Mouse (Mus musculus) kidney, embryonic 16.5 days (tissue): ENCODE measurements around the gene Tcea2. TPM values are rescaled to one million over a fixed set of nuclear protein-coding genes. Genes with fewer than 3 reads are reported as not detected.

Experiments used
- ATAC-seq: fragments of 200-750 bp; cut with Nextera tagmentation; 2 replicates; pipeline ENCODE4 v1.8.0; 2017; ENCODE audit warnings: moderate TSS enrichment; ENCODE audit not compliant: low FRiP score, low TSS enrichment
- H3K27ac ChIP-seq: fragments of 300-500 bp; sonication (generic); 2 replicates; pipeline ENCODE4 v1.5.1; 2014; ENCODE audit warnings: low read length
- H3K27me3 ChIP-seq: fragments of 300-500 bp; sonication (generic); 2 replicates; pipeline ENCODE4 v1.6.1; 2014; ENCODE audit warnings: low read length, control low read depth, mixed read lengths; ENCODE audit not compliant: insufficient read depth
- H3K36me3 ChIP-seq: fragments of 300-500 bp; sonication (generic); 2 replicates; pipeline ENCODE4 v1.6.1; 2014; ENCODE audit warnings: low read length, control low read depth, mixed read lengths; ENCODE audit not compliant: insufficient read depth
- H3K4me1 ChIP-seq: fragments of 300-500 bp; sonication (generic); 2 replicates; pipeline ENCODE4 v1.6.1; 2014; ENCODE audit warnings: low read length, control low read depth, mixed read lengths; ENCODE audit not compliant: insufficient read depth
- H3K4me2 ChIP-seq: fragments of 300-500 bp; sonication (generic); replicated peaks from 2 replicates; pipeline ENCODE4 v1.6.1; 2014; ENCODE audit warnings: low read depth, low read length
- H3K4me3 ChIP-seq: fragments of 300-500 bp; sonication (generic); 2 replicates; pipeline ENCODE4 v1.5.1; 2014; ENCODE audit warnings: mild to moderate bottlenecking, low read length
- H3K9ac ChIP-seq: fragments of 300-500 bp; sonication (generic); replicated peaks from 2 replicates; pipeline ENCODE4 v1.6.1; 2014; ENCODE audit warnings: low read length
- H3K9me3 ChIP-seq: fragments of 300-500 bp; sonication (generic); 2 replicates; pipeline ENCODE4 v1.6.1; 2016; ENCODE audit warnings: low read length, control low read depth
- WGBS: fragments of 180-500 bp; shearing (Covaris S2); extraction: QIAGEN DNeasy Blood & Tissue Kit; methylation state at CpG from one replicate; pipeline ENCODE4 v1.1.7; 2014; 5-methylcytosine and 5-hydroxymethylcytosine counted together
- polyA plus RNA-seq: library from polyadenylated mRNA; unstranded; fragments of >200 nt; fragmentation: Nextera tagmentation; extraction: Ambion mirVana; gene quantifications from 2 replicates; pipeline ENCODE4 v1.2.1, GENCODE M21; 2015

Gene Tcea2
- polyA plus RNA-seq, 1 experiment from 2014 or later, result 29.3 TPM

DNA sequence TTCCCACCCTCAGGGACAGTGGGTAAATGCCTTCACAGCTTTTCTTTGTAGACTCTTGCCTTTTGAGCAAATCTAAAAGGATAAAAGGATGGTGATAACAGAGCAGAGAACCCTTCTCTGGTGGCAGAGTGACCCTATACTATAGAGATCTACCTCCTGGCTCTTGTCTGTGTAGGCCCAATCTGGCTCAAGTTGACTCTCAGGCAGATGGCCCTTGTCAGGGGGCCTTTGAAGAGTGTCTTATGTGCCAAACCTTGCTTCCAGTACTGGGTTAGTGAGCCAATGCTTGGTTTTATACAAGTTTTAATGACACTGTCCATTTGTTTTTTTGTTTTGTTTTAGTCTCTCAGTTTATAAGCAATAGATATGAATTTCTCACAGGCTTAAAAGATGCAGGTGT is 41.1 kb downstream of the Tcea2 start:
- H3K36me3 ChIP-seq, result no peaks in the 10 kb centered on the region
- no peak overlapping the region for H3K27ac ChIP-seq
- no peak for ATAC-seq
- no peaks in the 10 kb centered on the region for H3K9me3 ChIP-seq
- H3K9ac ChIP-seq, result no peak overlapping the region
- H3K4me3 ChIP-seq, result no peak overlapping the region
- H3K27me3 ChIP-seq, result no peaks in the 10 kb centered on the region
- no peaks in the 10 kb centered on the region for H3K4me1 ChIP-seq
- H3K4me2 ChIP-seq, result no peak overlapping the region

- no peaks in the 10 kb centered on the region for H3K36me3 ChIP-seq
- no peak overlapping the region for H3K27ac ChIP-seq
- WGBS, result 14% methylated on average over 3 of the region's 3 CpGs
- H3K9me3 ChIP-seq, result no peaks in the 10 kb centered on the region
- no peak for ATAC-seq
- no peaks in the 10 kb centered on the region for H3K4me1 ChIP-seq
- no peaks in the 10 kb centered on the region for H3K27me3 ChIP-seq
- H3K9ac ChIP-seq, result no peak overlapping the region
- H3K4me3 ChIP-seq, result no peak overlapping the region
- H3K4me2 ChIP-seq, result no peak overlapping the region
Observed at GRCm38 (mm10) chr2:181722213-181722612, 42.1 kb downstream of the Tcea2 start.

DNA sequence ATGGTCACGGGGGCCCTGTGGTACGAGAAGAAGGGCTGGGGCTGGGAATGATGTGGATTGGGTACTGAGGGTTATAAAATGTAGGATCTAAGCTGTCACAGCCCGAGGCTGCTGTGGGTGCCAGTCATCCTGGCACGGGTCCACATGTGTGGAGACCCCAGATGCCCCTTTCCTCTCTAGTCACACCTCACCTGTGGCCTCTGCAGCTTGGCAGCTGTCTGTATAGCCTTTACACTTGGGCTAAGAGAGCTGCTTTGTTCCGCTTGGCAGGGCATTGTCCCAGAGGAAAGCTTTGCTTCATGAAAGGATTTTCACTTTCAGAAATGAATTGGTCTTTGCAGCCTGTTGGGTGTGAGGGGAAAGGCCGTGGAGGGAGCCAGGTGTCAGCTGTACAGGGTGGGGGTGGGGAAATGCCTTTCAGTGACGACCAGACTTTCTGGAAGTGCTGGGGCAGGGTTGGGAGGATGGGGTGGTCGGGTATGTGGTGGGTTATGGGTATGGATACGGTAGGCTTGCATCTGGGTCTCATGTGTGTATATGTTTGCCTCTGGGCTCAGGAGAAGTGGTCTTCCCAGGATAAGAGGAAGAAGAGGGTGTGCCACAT is 47.7 kb downstream of the Tcea2 start:
- no peaks in the 10 kb centered on the region for H3K36me3 ChIP-seq
- no peak overlapping the region for H3K4me3 ChIP-seq
- H3K9me3 ChIP-seq, result no peaks in the 10 kb centered on the region
- H3K4me1 ChIP-seq, result no peaks in the 10 kb centered on the region
- H3K9ac ChIP-seq, result no peak overlapping the region
- no peaks in the 10 kb centered on the region for H3K27me3 ChIP-seq
- ATAC-seq, result no peak
- H3K4me2 ChIP-seq, result no peak overlapping the region
- no peak overlapping the region for H3K27ac ChIP-seq
- 50% methylated on average over 9 of the region's 9 CpGs for WGBS

- Histone ChIP-seq H3K4me2 (no peak overlapping the region), H3K4me1 (no peaks in the 10 kb centered on the region), H3K36me3 (no peaks in the 10 kb centered on the region), H3K27ac (no peak overlapping the region), H3K4me3 (no peak overlapping the region), H3K9me3 (no peaks in the 10 kb centered on the region), H3K9ac (no peak overlapping the region), H3K27me3 (no peaks in the 10 kb centered on the region)
- no peak for ATAC-seq
- 43% methylated on average over 3 of the region's 3 CpGs for WGBS
Observed at GRCm38 (mm10) chr2:181730051-181730450, 49.9 kb downstream of the Tcea2 start.

Other genes with a start within 250 kb of the Tcea2 start
- 26.2 and 30.5 TPM in 2 replicates for gene Zbtb46, start 220.9 kb upstream of the Tcea2 start, polyA plus RNA-seq
- gene Abhd16b, start 187.1 kb upstream of the Tcea2 start, polyA plus RNA-seq, result 0.15 and 0.20 TPM in 2 replicates
- 168 and 172 TPM in 2 replicates for gene Tpd52l2, start 183.2 kb upstream of the Tcea2 start, polyA plus RNA-seq
- 91.7 and 100 TPM in 2 replicates for gene Dnajc5, start 159.8 kb upstream of the Tcea2 start, polyA plus RNA-seq
- 66.9 and 71.7 TPM in 2 replicates for gene Uckl1, start 95.4 kb upstream of the Tcea2 start, polyA plus RNA-seq
- 75.2 and 79.7 TPM in 2 replicates for gene Prpf6, start 88.4 kb upstream of the Tcea2 start, polyA plus RNA-seq
- gene Zfp512b, start 87.5 kb upstream of the Tcea2 start, polyA plus RNA-seq, result 37.8 and 41.1 TPM in 2 replicates
- gene Samd10, start 81.1 kb upstream of the Tcea2 start, polyA plus RNA-seq, result 29.5 and 31.4 TPM in 2 replicates
- 0.21 and 0.49 TPM in 2 replicates for gene Gm29797, start 23.3 kb upstream of the Tcea2 start, polyA plus RNA-seq
- 61.6 and 65.2 TPM in 2 replicates for gene Sox18, start 8.7 kb upstream of the Tcea2 start, polyA plus RNA-seq
- 67.7 and 72.1 TPM in 2 replicates for gene Rgs19, start 13.7 kb downstream of the Tcea2 start, polyA plus RNA-seq
- gene Lkaaear1, start 18.1 kb downstream of the Tcea2 start, polyA plus RNA-seq, result not detected in 2 replicates
- 0.50 and 0.67 TPM in 2 replicates for gene Oprl1, start 34.7 kb downstream of the Tcea2 start, polyA plus RNA-seq
- gene Myt1, start 83.0 kb downstream of the Tcea2 start, polyA plus RNA-seq, result 0.27 and 0.31 TPM in 2 replicates
- gene Pcmtd2, start 157.5 kb downstream of the Tcea2 start, polyA plus RNA-seq, result 36.6 and 40.9 TPM in 2 replicates
- gene Polr3k, start 184.0 kb downstream of the Tcea2 start, polyA plus RNA-seq, result 70.4 and 71.5 TPM in 2 replicates